Mouse (Mus musculus) fibroblast of lung, adult 2 months (primary cell): Measurements from ENCODE around the gene Ankrd52.

Experiments used
- DNase-seq: peaks from one replicate; pipeline ENCODE4 v3.0.0-alpha.2; 2011; ENCODE audit warnings: low read depth

Ankrd52 gene

DNA sequence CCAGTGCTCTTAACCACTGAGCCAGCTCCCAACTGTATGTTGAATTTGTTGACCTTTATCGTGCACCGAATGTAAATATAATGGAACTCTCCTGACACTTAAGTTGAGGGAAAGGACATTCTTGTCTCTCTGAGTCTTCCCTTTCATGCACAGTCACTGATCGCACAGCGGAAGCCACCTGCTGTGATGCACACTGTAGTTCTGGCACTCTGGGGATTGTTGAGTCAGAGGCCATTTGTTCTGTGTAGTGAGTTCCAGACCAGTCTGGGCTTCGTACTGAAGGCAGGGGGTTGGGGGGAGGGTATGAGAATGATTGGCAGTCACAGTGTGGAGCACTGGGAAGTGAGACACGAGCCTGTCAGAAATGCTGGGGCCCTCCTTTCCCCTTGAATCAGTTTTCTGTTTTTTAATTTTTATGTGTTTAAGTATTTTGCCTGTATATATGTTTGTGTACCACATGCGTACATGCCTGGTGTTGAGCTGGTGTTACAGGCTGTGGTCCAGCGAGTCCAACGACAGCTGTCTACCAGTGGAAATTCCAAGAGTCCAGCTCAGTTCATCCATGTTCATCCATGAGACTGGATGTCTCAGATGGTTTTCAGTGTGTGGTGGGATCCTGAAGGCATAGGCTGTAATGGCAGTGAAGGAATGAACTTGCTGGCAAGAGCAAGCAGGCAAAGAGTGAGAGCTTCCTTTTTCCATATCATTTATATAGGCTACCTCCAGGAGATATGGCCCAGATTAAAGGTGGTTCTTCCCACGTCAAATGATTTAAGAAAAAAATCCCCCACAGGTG lies 64.6 kb downstream of the Ankrd52 start:
- no peak for DNase-seq

DNA sequence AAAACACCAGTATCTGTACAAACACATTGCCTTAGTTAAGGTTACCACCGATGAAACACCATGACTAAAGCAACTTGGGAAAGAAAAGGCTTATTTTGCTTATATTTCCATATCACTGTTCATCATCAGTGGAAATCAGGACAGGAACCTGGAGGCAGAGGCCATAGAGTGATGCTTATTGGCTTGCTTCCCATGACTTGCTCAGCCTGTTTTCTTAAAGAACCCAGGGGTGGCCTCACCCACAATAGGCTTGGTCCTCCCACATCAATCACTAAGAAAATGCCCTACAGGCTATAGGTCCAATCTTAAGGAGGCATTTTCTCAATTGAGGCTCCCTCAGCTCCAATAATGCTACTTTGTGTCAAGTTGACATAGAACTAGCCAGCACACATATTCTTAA lies 65.8 kb downstream of the Ankrd52 start:
- no peak for DNase-seq

DNA sequence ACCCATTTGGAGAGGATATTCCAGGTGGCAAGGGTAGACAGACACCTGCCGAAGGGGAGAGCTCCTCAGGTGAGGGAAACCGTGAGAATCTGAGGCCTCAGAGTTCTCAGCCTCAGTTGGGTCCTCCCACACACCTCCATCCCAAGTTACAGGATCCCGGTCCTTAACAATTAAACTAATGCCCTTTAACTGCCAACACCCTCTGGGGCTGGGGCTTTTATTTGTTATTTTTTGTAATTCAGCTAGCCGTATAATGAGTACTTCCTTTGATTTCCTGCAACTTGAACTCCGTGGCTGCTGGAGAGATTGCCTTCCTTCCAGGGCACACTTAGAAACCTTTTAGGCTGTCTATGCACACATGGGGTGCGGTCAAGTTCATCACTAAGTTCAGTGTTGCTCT lies 67.4 kb downstream of the Ankrd52 start:
- DNase-seq, result no peak

DNA sequence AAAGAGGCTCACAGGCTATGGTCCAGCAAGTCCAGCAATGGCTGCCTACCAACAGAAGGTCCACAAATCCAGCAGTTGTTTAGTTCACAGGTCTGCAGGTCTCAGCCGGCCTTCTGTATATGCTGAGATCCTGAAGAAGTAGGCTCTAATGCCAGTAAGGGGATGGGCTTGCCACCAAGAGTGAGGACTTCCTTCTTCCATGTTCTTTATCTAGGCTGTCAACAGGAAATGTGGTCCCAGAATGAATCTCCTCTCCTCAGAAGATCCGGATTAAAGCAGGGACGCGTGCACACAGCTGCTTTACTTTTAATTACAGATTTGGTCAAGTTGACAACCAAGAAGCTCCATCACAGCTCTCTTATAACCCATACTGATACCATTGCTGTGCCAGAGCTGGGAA lies 68.5 kb downstream of the Ankrd52 start:
- DNase-seq, result no peak

DNA sequence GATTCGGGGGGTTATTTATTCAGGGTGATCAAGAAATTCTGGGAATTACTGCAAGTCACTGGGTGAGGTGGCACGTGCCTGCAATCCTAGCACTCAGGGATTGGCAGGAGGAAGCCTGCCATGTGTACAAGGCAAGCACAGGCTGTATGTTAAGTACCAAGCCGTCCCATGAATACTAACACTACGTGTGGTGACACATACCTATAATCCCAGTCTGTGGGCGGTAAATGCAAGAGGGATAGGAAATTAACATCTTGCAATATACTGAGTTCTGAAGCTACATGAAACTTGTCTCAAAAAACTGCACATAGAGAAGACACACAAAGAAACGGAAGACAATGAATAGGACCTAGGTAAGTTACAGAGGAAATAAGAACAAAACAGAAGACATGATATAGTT lies 74.1 kb downstream of the Ankrd52 start:
- no peak for DNase-seq

DNA sequence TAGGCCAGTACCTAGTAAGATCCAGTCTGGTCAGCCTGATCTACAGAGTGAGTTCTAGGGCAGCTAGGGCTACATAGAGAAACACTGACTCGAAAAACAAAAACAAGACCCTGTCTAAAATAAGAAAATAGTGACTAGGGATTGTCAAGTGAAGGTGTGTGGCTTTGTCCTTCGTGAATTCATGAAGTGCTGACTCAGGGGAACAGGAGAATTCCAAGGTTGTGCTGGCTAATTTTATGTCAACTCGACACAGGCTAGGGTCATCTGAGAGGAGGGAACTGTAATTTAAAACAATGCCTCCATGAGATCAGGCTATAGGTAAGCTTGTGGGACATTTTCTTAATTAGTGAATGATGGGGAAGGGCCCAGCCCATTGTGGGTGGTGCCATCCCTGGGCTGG lies 77.6 kb downstream of the Ankrd52 start:
- DNase-seq, result no peak

DNA sequence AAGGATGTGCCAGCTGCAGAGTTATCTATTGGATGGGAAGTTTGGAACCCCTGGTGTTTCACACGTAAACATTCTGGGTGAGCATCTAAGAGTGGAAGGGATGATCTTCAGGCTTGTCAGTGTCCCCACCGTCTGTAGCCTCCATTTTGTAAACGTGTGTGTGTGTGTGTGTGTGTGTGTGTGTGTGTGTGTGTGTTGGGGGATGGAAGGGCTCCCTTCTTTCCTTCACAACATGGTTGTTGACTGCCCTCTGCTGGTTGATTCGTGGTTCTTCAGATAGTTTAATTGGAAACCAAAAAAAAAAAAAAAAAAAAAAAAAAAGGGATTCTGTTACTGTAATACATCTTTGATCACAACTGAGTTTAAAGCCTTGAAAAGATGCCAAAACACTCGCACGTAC lies 78.4 kb downstream of the Ankrd52 start:
- peak; percentile 36 for DNase-seq

DNA sequence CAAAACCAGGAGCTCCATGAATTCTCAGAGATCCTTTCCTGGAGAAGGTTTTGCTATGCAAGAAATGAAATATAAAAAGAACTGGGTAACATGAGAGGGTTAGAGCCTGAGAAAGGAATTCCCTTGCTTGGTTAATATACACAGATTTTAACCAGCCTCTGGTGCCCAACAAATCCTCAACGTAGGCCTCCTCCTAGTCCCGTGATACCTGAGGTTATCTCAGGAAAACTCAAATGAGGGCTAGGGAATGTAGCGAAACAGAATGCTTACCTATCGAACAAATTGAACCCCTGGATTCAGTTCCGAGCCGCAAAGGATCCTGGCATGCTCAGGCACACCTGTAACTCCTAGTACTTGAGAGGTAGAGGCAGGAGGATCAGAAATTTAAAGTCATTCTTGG lies 80.8 kb downstream of the Ankrd52 start:
- DNase-seq, result no peak
